Mouse (Mus musculus): ENCODE measurements around the gene Cd274.

DNA sequence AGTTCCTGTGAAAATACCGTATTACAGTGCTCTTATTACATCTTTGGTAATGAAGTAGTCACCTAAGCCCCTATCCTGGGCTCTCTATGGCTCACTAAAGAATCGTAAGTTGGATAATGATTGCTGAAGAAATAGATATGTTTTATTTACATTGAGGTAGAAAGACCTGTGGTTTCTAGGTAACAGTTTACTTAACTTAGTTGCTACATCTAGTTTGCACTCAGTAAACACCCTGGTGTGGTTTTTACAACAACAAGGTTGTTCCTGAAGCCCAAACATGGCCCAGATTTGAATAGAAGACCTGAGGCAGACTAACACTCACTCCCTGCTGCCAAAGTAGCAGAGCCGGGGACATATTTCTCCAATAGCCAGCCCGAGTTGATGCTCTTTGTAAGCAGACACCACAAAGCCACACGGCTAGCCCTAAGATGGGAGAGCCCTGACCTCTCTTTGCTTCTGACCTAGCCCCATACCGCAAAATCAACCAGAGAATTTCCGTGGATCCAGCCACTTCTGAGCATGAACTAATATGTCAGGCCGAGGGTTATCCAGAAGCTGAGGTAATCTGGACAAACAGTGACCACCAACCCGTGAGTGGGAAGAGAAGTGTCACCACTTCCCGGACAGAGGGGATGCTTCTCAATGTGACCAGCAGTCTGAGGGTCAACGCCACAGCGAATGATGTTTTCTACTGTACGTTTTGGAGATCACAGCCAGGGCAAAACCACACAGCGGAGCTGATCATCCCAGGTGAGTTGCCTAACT, 12.8 kb downstream of the Cd274 start:
- TF ChIP-seq CTCF (conservative IDR thresholded peaks at IDR 0.05; ENCODE audit: insufficient read depth, insufficient read length, low read depth, low read length) (no peak), POLR2A (IDR thresholded peaks at IDR 0.05; ENCODE audit: low read depth, low read length) (no peak)

Measured in kidney, adult 2 months (tissue).